Mouse (Mus musculus): ENCODE data around the gene Nrd1. TPM values are rescaled to one million over a fixed set of nuclear protein-coding genes. Genes with fewer than 3 reads are reported as not detected.

Gene Nrd1
- polyA plus RNA-seq, 2 experiments, result 23.6 to 40.4 TPM

- no peak for DNase-seq (ENCODE audit: low read depth in 3 of 3, low spot score in 3 of 3)
Observed at GRCm38 (mm10) chr4:109059255-109059821, 58.9 kb downstream of the Nrd1 start.

DNA sequence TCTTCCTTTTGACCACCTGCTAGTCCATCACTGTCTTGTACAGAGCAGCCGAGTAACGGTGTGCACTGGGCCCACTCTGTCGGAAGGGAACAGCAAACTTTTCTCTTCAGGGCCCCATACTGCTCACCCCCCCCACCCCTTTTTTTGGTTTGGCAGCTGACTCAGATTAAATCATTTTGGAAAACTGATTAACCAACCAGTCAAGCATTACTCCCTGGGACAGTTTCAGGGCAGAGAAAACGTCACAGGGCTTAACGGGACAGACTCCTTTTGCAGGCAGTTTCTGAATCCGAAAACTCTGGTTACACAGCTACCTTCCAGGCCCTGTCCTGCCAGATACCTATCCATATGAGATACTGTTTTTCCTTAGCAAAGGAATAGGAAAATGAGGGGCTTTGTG is 64.5 kb downstream of the Nrd1 start:
- peaks cover 29% of the 10 kb centered on the region for H3K36me3 ChIP-seq (replicated peaks; ENCODE audit: control insufficient read depth, insufficient read depth, low read depth)
- H3K4me3 ChIP-seq (ENCODE audit: insufficient read depth in 1 of 2, low read depth in 2 of 2, low read length in 2 of 2), result no peak overlapping the region
- H3K27ac ChIP-seq, result no peak overlapping the region
- H3K9ac ChIP-seq (replicated peaks), result no peak overlapping the region
- no peaks in the 10 kb centered on the region for H3K4me1 ChIP-seq (replicated peaks; ENCODE audit: control insufficient read depth in 2 of 2, insufficient read depth in 2 of 2, low read length in 1 of 2)
- no peaks in the 10 kb centered on the region for H3K27me3 ChIP-seq (ENCODE audit: control insufficient read depth, insufficient read depth, low read length)
- no peak for TF ChIP-seq EP300 (IDR thresholded peaks at IDR 0.05; ENCODE audit: low read depth)
- TF ChIP-seq CTCF (IDR thresholded peaks at IDR 0.05; ENCODE audit: low read depth), result no peak
- DNase-seq (ENCODE audit: low read depth in 3 of 3, low spot score in 3 of 3) (no peak), ATAC-seq (ENCODE audit: insufficient read depth) (no peak)
- no peak overlapping the region for H3K4me2 ChIP-seq (ENCODE audit: low read depth)
- WGBS (ENCODE audit: insufficient replicate concordance), result 84% methylated on average over 6 of the region's 6 CpGs
- no peaks in the 10 kb centered on the region for H3K9me3 ChIP-seq (ENCODE audit: control insufficient read depth, low read length)

More at GRCm38 (mm10) chr4:109059255-109059821, 58.9 kb downstream of the Nrd1 start:
- Histone ChIP-seq H3K9ac (replicated peaks) (no peak overlapping the region), H3K27me3 (ENCODE audit: control insufficient read depth, insufficient read depth, low read length) (no peaks in the 10 kb centered on the region), H3K9me3 (ENCODE audit: control insufficient read depth, low read length) (no peaks in the 10 kb centered on the region), H3K4me2 (ENCODE audit: low read depth) (no peak overlapping the region), H3K36me3 (replicated peaks; ENCODE audit: control insufficient read depth, insufficient read depth, low read depth) (peaks cover 55% of the 10 kb centered on the region), H3K4me3 (ENCODE audit: insufficient read depth in 1 of 2, low read depth in 2 of 2, low read length in 2 of 2) (no peak overlapping the region), H3K27ac (no peak overlapping the region), H3K4me1 (replicated peaks; ENCODE audit: control insufficient read depth in 2 of 2, insufficient read depth in 2 of 2, low read length in 1 of 2) (no peaks in the 10 kb centered on the region)
- 81% methylated on average over 4 of the region's 4 CpGs for WGBS (ENCODE audit: insufficient replicate concordance)
- no peak for ATAC-seq (ENCODE audit: insufficient read depth)
- TF ChIP-seq EP300 (IDR thresholded peaks at IDR 0.05; ENCODE audit: low read depth) (no peak), CTCF (IDR thresholded peaks at IDR 0.05; ENCODE audit: low read depth) (no peak)

GRCm38 (mm10) chr4:109065714-109066113 is 65.3 kb downstream of the Nrd1 start:
- Histone ChIP-seq H3K27ac (no peak overlapping the region), H3K4me2 (ENCODE audit: low read depth) (no peak overlapping the region), H3K9me3 (ENCODE audit: control insufficient read depth, low read length) (no peaks in the 10 kb centered on the region), H3K4me3 (ENCODE audit: insufficient read depth in 1 of 2, low read depth in 2 of 2, low read length in 2 of 2) (no peak overlapping the region), H3K9ac (replicated peaks) (no peak overlapping the region), H3K27me3 (ENCODE audit: control insufficient read depth, insufficient read depth, low read length) (no peaks in the 10 kb centered on the region), H3K4me1 (replicated peaks; ENCODE audit: control insufficient read depth in 2 of 2, insufficient read depth in 2 of 2, low read length in 1 of 2) (no peaks in the 10 kb centered on the region), H3K36me3 (replicated peaks; ENCODE audit: control insufficient read depth, insufficient read depth, low read depth) (peaks cover 23% of the 10 kb centered on the region)
- ATAC-seq (ENCODE audit: insufficient read depth), result no peak
- TF ChIP-seq EP300 (IDR thresholded peaks at IDR 0.05; ENCODE audit: low read depth) (no peak), CTCF (IDR thresholded peaks at IDR 0.05; ENCODE audit: low read depth) (no peak)
- DNase-seq (ENCODE audit: low read depth in 3 of 3, low spot score in 3 of 3), result no peak
- WGBS (ENCODE audit: insufficient replicate concordance), result 89% methylated on average over 5 of the region's 5 CpGs

GRCm38 (mm10) chr4:109072891-109073290 is 72.4 kb downstream of the Nrd1 start:
- ATAC-seq (ENCODE audit: insufficient read depth), result no peak
- H3K27ac ChIP-seq, result no peak overlapping the region
- no peak overlapping the region for H3K4me3 ChIP-seq (ENCODE audit: insufficient read depth in 1 of 2, low read depth in 2 of 2, low read length in 2 of 2)
- DNase-seq (ENCODE audit: low read depth in 3 of 3, low spot score in 3 of 3), result no peak
- 73% methylated on average over 6 of the region's 6 CpGs for WGBS (ENCODE audit: insufficient replicate concordance)
- no peaks in the 10 kb centered on the region for H3K9me3 ChIP-seq (ENCODE audit: control insufficient read depth, low read length)
- TF ChIP-seq EP300 (IDR thresholded peaks at IDR 0.05; ENCODE audit: low read depth) (no peak), CTCF (IDR thresholded peaks at IDR 0.05; ENCODE audit: low read depth) (no peak)
- no peaks in the 10 kb centered on the region for H3K4me1 ChIP-seq (replicated peaks; ENCODE audit: control insufficient read depth in 2 of 2, insufficient read depth in 2 of 2, low read length in 1 of 2)
- H3K9ac ChIP-seq (replicated peaks), result no peak overlapping the region
- no peak overlapping the region for H3K4me2 ChIP-seq (ENCODE audit: low read depth)
- H3K36me3 ChIP-seq (replicated peaks; ENCODE audit: control insufficient read depth, insufficient read depth, low read depth), result no peaks in the 10 kb centered on the region; the same call in 1 of the 2 replicates
- H3K27me3 ChIP-seq (ENCODE audit: control insufficient read depth, insufficient read depth, low read length), result no peaks in the 10 kb centered on the region

GRCm38 (mm10) chr4:109073296-109073695 is 72.8 kb downstream of the Nrd1 start:
- Histone ChIP-seq H3K9ac (replicated peaks) (no peak overlapping the region), H3K4me2 (ENCODE audit: low read depth) (no peak overlapping the region), H3K36me3 (replicated peaks; ENCODE audit: control insufficient read depth, insufficient read depth, low read depth) (no peaks in the 10 kb centered on the region; the same call in 1 of the 2 replicates), H3K9me3 (ENCODE audit: control insufficient read depth, low read length) (no peaks in the 10 kb centered on the region), H3K4me3 (ENCODE audit: insufficient read depth in 1 of 2, low read depth in 2 of 2, low read length in 2 of 2) (no peak overlapping the region), H3K27ac (no peak overlapping the region), H3K4me1 (replicated peaks; ENCODE audit: control insufficient read depth in 2 of 2, insufficient read depth in 2 of 2, low read length in 1 of 2) (no peaks in the 10 kb centered on the region), H3K27me3 (ENCODE audit: control insufficient read depth, insufficient read depth, low read length) (no peaks in the 10 kb centered on the region)
- ATAC-seq (ENCODE audit: insufficient read depth) (no peak), DNase-seq (ENCODE audit: low read depth in 3 of 3, low spot score in 3 of 3) (no peak)
- TF ChIP-seq CTCF (IDR thresholded peaks at IDR 0.05; ENCODE audit: low read depth) (no peak), EP300 (IDR thresholded peaks at IDR 0.05; ENCODE audit: low read depth) (no peak)
- WGBS (ENCODE audit: insufficient replicate concordance), result 75% methylated on average over 3 of the region's 3 CpGs

Measured in liver, embryonic 14.5 days (tissue).